Mouse (Mus musculus) ES-Bruce4 (cell line): ENCODE measurements at regions not wholly inside any gene's neighbourhood (a gene's known extent, or its start where the extent isn't known, plus 50 kb on each side); places are given as distances from the start of the nearest gene placed in this dataset.

ENCODE experiments used
- CTCF ChIP-seq: IDR thresholded peaks from one replicate; pipeline ENCODE4 v1.8.1; 2011; ENCODE audit warnings: low read depth, low read length
- EP300 ChIP-seq: IDR thresholded peaks from 2 replicates; pipeline ENCODE4 v1.6.1; 2011; ENCODE audit warnings: low read depth, low read length; ENCODE audit not compliant: insufficient read depth
- POLR2A ChIP-seq: IDR thresholded peaks from one replicate; pipeline ENCODE4 v1.8.1; 2011; ENCODE audit warnings: low read length; ENCODE audit not compliant: insufficient read depth

GRCm38 (mm10) chr15:74457965-74458364 lies 178.2 kb downstream of the Mroh4 start:
- no peak for TF ChIP-seq CTCF
- no peak for TF ChIP-seq POLR2A
- TF ChIP-seq EP300, result no peak
